Mouse (Mus musculus) left cerebral cortex, adult 9 months (tissue): ENCODE results near the gene Serpinb8.

Experiments used
- DNase-seq, 2 experiments: peaks; one replicate each; pipeline ENCODE4 v3.0.0; 2022; ENCODE audit warnings: low spot score in 2 of 2

The Serpinb8 gene

GRCm38 (mm10) chr1:107589691-107590470, at the start of gene Serpinb8:
Serpinb8 (plus strand) TSS chr1:107590006.
- peak; percentile 39 to 64 for DNase-seq

- no peak for DNase-seq
Measured at GRCm38 (mm10) chr1:107559494-107559893, 30.3 kb upstream of the Serpinb8 start.

- peak in 1 of 2 experiments; percentile 30 for DNase-seq
Measured at GRCm38 (mm10) chr1:107562110-107562509, 27.7 kb upstream of the Serpinb8 start.

GRCm38 (mm10) chr1:107565644-107566043, 24.2 kb upstream of the Serpinb8 start:
- DNase-seq: no peak

- no peak for DNase-seq
Measured at GRCm38 (mm10) chr1:107576094-107576493, 13.7 kb upstream of the Serpinb8 start.

GRCm38 (mm10) chr1:107577514-107577913, 12.3 kb upstream of the Serpinb8 start:
- no peak for DNase-seq

- DNase-seq: peak; percentile 64 to 65
Measured at GRCm38 (mm10) chr1:107581220-107581619, 8.6 kb upstream of the Serpinb8 start.

- DNase-seq: no peak
Measured at GRCm38 (mm10) chr1:107582900-107583299, 6.9 kb upstream of the Serpinb8 start.

GRCm38 (mm10) chr1:107583958-107584376, 5.8 kb upstream of the Serpinb8 start:
- DNase-seq: no peak

- DNase-seq: no peak
Measured at GRCm38 (mm10) chr1:107584932-107585331, 4.9 kb upstream of the Serpinb8 start.

GRCm38 (mm10) chr1:107586196-107586595, 3.6 kb upstream of the Serpinb8 start:
- DNase-seq: no peak

- DNase-seq: no peak
Measured at GRCm38 (mm10) chr1:107588206-107588605, 1.6 kb upstream of the Serpinb8 start.

GRCm38 (mm10) chr1:107588642-107589041, 1.2 kb upstream of the Serpinb8 start:
- no peak for DNase-seq

- DNase-seq: no peak
Measured at GRCm38 (mm10) chr1:107592644-107593043, 2.8 kb downstream of the Serpinb8 start.

- DNase-seq: no peak
Measured at GRCm38 (mm10) chr1:107593469-107593868, 3.7 kb downstream of the Serpinb8 start.

- DNase-seq: no peak
Measured at GRCm38 (mm10) chr1:107596874-107597273, 7.1 kb downstream of the Serpinb8 start.

- peak in 1 of 2 experiments; percentile 39 for DNase-seq
Measured at GRCm38 (mm10) chr1:107598476-107598875, 8.7 kb downstream of the Serpinb8 start.

GRCm38 (mm10) chr1:107608942-107609341, 19.1 kb downstream of the Serpinb8 start:
- no peak for DNase-seq

- DNase-seq: no peak
Measured at GRCm38 (mm10) chr1:107614087-107614486, 24.3 kb downstream of the Serpinb8 start.

GRCm38 (mm10) chr1:107622017-107622416, 32.2 kb downstream of the Serpinb8 start:
- no peak for DNase-seq

- DNase-seq: no peak
Measured at GRCm38 (mm10) chr1:107635936-107636335, 46.1 kb downstream of the Serpinb8 start.

- no peak for DNase-seq
Measured at GRCm38 (mm10) chr1:107638056-107638455, 48.2 kb downstream of the Serpinb8 start.

- DNase-seq: no peak
Measured at GRCm38 (mm10) chr1:107638459-107638858, 48.7 kb downstream of the Serpinb8 start.
